Mouse (Mus musculus): Measurements from ENCODE around the gene Atad5.

DNA sequence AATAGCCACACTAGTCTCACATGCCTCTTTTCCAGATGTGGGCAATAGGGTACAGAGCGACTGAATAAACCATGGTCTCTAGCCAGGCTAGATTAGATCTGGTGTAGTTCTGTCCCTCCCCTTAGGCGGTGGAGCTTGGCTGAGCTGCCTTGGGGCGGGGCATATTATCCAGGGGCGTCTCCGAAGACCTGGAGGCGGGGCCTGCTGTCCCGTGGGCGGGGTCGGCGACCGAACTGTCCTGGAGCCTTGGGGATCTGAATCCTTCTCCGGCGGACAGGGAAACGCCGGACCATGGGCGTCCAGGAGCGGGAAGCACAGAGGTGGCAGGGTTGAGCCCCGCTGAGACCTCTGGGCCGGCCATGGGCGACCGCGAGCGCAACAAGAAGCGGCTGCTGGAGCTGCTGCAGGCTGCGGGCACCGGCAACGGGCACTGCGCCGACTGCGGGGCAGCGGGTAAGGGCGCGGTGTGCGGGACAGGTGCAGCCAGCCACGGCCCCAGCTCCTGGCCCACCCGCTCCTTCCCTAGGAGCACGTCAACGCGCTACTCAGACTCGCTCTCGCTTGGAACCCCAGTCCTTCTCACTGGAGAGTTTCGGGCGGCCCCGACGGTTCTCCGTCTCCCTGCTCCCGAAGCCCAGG, 64.8 kb downstream of the Atad5 start, which contains the start of gene Adap2:
- TF ChIP-seq POLR2A (IDR thresholded peaks at IDR 0.05; ENCODE audit: low read depth, low read length) (peak; percentile 35; the same call in 1 of the 2 replicates), CTCF (IDR thresholded peaks at IDR 0.05; ENCODE audit: borderline replicate concordance, insufficient read depth, low read length) (no peak)
